Mouse (Mus musculus): ENCODE measurements at regions not wholly inside any gene's neighbourhood (a gene's known extent, or its start where the extent isn't known, plus 50 kb on each side); places are given as distances from the start of the nearest gene placed in this dataset.
A peak's percentile ranks its signal among the peaks of the same experiment; 100 is the strongest.
"Not testable (repeated sequence)": the region's sequence is repeated elsewhere in the genome, so short reads cannot be mapped to it uniquely, and the experiment has no call there.

DNA sequence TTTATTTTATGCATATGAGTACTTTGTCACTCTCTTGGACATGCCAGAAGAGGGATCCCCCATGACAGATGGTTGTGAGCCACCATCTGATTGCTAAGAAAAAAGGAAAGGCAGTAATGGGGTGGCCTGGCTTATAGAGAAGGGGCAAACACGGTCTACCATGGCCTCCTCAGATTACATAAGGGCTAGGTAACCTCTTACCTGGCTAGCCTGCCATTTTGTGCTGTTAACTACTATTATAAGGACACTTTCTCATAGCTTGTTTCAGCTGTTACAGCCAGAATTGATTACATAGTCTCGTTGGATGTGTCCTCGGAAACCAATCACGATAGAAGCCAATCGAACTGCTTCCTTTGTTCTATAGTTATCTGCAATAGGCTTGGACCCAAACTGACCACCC, 60.9 kb upstream of the Gm14496 start:
- WGBS, result 84% methylated on average over 5 of the region's 5 CpGs
- H3K9me3 ChIP-seq (ENCODE audit: control insufficient read depth), result no peaks in the 10 kb centered on the region
- H3K9ac ChIP-seq (ENCODE audit: low read depth, low read length), result no peak overlapping the region
- H3K36me3 ChIP-seq (ENCODE audit: control insufficient read depth, insufficient read depth), result no peaks in the 10 kb centered on the region
- H3K4me1 ChIP-seq (replicated peaks; ENCODE audit: control insufficient read depth, insufficient read depth, low read length), result no peaks in the 10 kb centered on the region
- H3K27ac ChIP-seq (ENCODE audit: low read depth, low read length), result no peak overlapping the region
- H3K27me3 ChIP-seq (replicated peaks; ENCODE audit: control insufficient read depth, insufficient read depth, low read length), result no peaks in the 10 kb centered on the region
- no peak overlapping the region for H3K4me3 ChIP-seq (ENCODE audit: low read depth, low read length)
- no peak for TF ChIP-seq CTCF (IDR thresholded peaks at IDR 0.05; ENCODE audit: low read depth)
- no peak overlapping the region for H3K4me2 ChIP-seq (replicated peaks; ENCODE audit: low read depth)
- no peak for ATAC-seq

DNA sequence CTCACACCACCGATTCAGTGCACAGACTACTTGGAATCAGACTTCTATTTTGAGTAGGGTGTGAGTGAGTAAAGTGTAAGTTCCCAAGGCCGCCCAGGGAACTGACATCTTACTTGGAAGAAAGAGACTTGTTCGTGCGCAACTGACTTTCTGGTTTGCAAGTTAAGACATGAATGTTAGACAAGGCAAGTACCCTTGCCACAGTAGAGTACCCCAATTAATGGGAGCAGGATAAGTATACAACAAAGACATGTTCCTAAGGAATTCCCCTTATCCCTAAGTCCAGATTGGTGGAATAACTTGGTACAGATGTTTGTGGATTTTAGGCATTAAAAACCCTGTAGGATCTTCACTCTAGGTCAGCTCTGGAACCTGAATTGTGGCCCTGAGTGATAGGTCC, 60.4 kb upstream of the Gm14496 start:
- not testable (repeated sequence) for H3K27me3 ChIP-seq (replicated peaks; ENCODE audit: control insufficient read depth, insufficient read depth, low read length); H3K9ac ChIP-seq (ENCODE audit: low read depth, low read length); H3K9me3 ChIP-seq (ENCODE audit: control insufficient read depth); H3K4me1 ChIP-seq (replicated peaks; ENCODE audit: control insufficient read depth, insufficient read depth, low read length); H3K4me3 ChIP-seq (ENCODE audit: low read depth, low read length); ATAC-seq; H3K27ac ChIP-seq (ENCODE audit: low read depth, low read length); H3K36me3 ChIP-seq (ENCODE audit: control insufficient read depth, insufficient read depth); H3K4me2 ChIP-seq (replicated peaks; ENCODE audit: low read depth)
- 92% methylated on average over 4 of the region's 4 CpGs for WGBS

DNA sequence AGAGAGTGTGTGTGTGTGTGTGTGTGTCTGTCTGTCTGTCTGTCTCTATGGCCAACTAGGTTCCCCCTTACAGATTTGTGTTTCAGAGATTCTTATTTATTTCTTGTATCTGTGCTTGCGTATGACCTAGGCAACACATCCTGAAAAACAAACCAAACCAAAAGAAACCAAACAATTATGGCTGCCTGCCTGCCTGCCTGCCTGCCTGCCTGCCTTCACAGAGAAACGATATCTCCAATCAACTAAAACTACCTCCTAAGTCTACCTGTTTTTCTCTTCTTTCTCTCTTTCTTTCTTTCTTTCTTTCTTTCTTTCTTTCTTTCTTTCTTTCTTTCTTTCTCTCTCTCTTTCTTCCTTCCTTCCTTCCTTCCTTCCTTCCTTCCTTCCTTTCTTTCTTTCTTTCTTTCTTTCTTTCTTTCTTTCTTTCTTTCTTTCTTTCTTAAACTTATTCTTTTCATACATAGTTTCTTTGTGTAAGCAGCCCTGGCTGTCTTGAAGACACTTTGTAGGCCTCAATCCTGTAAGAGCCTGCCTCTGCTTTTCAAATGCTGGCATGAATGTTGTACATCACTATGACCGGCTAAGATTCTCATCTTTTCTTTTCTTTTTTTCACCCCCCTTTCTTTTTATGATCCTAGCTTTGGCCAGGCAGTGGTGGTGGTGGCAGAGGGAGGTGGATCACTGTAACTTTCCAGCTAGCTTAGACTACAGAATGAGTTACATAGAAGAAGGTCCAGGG, 59.7 kb upstream of the Gm14496 start:
- H3K4me2 ChIP-seq (replicated peaks; ENCODE audit: low read depth); H3K4me3 ChIP-seq (ENCODE audit: low read depth, low read length); H3K36me3 ChIP-seq (ENCODE audit: control insufficient read depth, insufficient read depth); H3K9me3 ChIP-seq (ENCODE audit: control insufficient read depth); H3K27ac ChIP-seq (ENCODE audit: low read depth, low read length); H3K27me3 ChIP-seq (replicated peaks; ENCODE audit: control insufficient read depth, insufficient read depth, low read length); H3K9ac ChIP-seq (ENCODE audit: low read depth, low read length); H3K4me1 ChIP-seq (replicated peaks; ENCODE audit: control insufficient read depth, insufficient read depth, low read length): not testable (repeated sequence)
- peak; percentile 47; the same call in 1 of the 2 replicates for ATAC-seq
- WGBS, result 71% methylated on average over 3 of the region's 3 CpGs

DNA sequence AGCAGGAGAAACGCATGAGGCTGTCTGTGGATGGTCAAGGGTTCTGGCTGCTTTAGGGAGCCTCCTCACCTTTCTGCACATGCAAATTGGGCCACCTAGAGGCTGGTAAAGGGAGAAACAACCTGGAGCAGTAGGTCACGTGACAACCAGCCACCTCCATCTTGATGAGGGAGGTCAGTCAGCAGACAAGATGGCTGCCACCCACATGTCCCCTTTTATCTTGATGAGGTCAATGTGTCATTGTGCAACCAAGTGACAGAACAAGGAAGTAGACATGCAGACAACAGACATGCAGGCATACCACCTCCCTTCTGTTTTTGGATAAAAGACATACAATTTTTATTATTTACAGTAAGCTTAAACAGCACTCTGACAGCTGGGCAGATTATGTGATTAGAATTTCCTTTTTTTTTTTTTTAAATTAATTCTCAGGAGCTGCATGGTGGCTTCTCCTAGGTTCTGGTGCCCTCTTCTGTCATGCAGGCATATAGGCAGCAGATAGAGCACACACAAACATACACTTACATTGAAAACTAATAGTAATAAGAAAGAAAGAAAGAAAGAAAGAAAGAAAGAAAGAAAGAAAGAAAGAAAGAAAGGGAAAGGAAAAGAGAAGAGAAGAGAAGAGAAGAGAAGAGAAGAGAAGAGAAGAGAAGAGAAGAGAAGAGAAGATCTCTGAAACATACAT, 58.9 kb upstream of the Gm14496 start:
- Histone ChIP-seq H3K27me3 (replicated peaks; ENCODE audit: control insufficient read depth, insufficient read depth, low read length) (no peaks in the 10 kb centered on the region), H3K36me3 (ENCODE audit: control insufficient read depth, insufficient read depth) (no peaks in the 10 kb centered on the region), H3K27ac (ENCODE audit: low read depth, low read length) (no peak overlapping the region), H3K9me3 (ENCODE audit: control insufficient read depth) (no peaks in the 10 kb centered on the region), H3K4me1 (replicated peaks; ENCODE audit: control insufficient read depth, insufficient read depth, low read length) (no peaks in the 10 kb centered on the region), H3K9ac (ENCODE audit: low read depth, low read length) (no peak overlapping the region), H3K4me2 (replicated peaks; ENCODE audit: low read depth) (no peak overlapping the region), H3K4me3 (ENCODE audit: low read depth, low read length) (no peak overlapping the region)
- no peak for ATAC-seq
- peak; percentile 48 for TF ChIP-seq CTCF (IDR thresholded peaks at IDR 0.05; ENCODE audit: low read depth)
- WGBS, result 80% methylated on average over 2 of the region's 2 CpGs

Data from intestine, postnatal 0 days (tissue).